Mouse (Mus musculus) C2C12 (cell line): Measurements from ENCODE around the gene Tmem52. TPM values are rescaled to one million over a fixed set of nuclear protein-coding genes. Genes with fewer than 3 reads are reported as not detected.

ENCODE experiments used
- H3K27me3 ChIP-seq: one replicate; pipeline ENCODE4 v1.6.1; 2011; ENCODE audit not compliant: control insufficient read depth, insufficient read depth, insufficient read length
- H3K36me3 ChIP-seq: one replicate; pipeline ENCODE4 v1.6.1; 2011; ENCODE audit not compliant: control insufficient read depth, insufficient read depth
- H3K4me3 ChIP-seq: one replicate; pipeline ENCODE4 v1.5.1; 2011; ENCODE audit warnings: mild to moderate bottlenecking, control low read depth; ENCODE audit not compliant: poor library complexity, insufficient read depth, severe bottlenecking
- H3K79me2 ChIP-seq: one replicate; pipeline ENCODE4 v1.6.1; 2011; ENCODE audit not compliant: control insufficient read depth, insufficient read depth
- H3K79me3 ChIP-seq: one replicate; pipeline ENCODE4 v1.6.1; 2011; ENCODE audit warnings: low read depth, control low read depth
- H3ac ChIP-seq: one replicate; pipeline ENCODE3; 2011; ENCODE audit warnings: low read depth; ENCODE audit not compliant: control insufficient read depth, insufficient read length
- CEBPB ChIP-seq: IDR thresholded peaks from one replicate; pipeline ENCODE4 v1.6.1; 2011; ENCODE audit warnings: low read depth, mild to moderate bottlenecking, control low read depth, moderate library complexity
- CTCF ChIP-seq: IDR thresholded peaks from one replicate; pipeline ENCODE4 v1.5.1; 2011; ENCODE audit not compliant: control insufficient read depth, insufficient read depth, insufficient read length
- FOSL1 ChIP-seq: IDR thresholded peaks from one replicate; pipeline ENCODE4 v1.8.0; 2011; ENCODE audit warnings: mild to moderate bottlenecking, low read length; ENCODE audit not compliant: poor library complexity, insufficient read depth, severe bottlenecking
- MAX ChIP-seq: IDR thresholded peaks from one replicate; pipeline ENCODE4 v1.6.1; 2011; ENCODE audit warnings: mild to moderate bottlenecking, control low read depth
- MYOD1 ChIP-seq: IDR thresholded peaks from one replicate; pipeline ENCODE4 v1.6.1; 2011; ENCODE audit warnings: low read depth; ENCODE audit not compliant: control insufficient read depth, insufficient read length
- MYOG ChIP-seq: IDR thresholded peaks from one replicate; pipeline ENCODE4 v1.6.1; 2011; ENCODE audit not compliant: control insufficient read depth, insufficient read length; ENCODE audit errors: extremely low read depth
- USF1 ChIP-seq: IDR thresholded peaks from one replicate; pipeline ENCODE4 v1.6.1; 2011; ENCODE audit warnings: low read depth, mild to moderate bottlenecking, control low read depth, moderate library complexity
- polyA plus RNA-seq: library from polyadenylated mRNA; unstranded; fragments of >200 nt; fragmentation: generic; extraction: Trizol; gene quantifications from one replicate; pipeline ENCODE4 v1.2.1, GENCODE M21; 2012; ENCODE audit warnings: missing spikeins

The Tmem52 gene
- polyA plus RNA-seq, 1 experiment: not detected

DNA sequence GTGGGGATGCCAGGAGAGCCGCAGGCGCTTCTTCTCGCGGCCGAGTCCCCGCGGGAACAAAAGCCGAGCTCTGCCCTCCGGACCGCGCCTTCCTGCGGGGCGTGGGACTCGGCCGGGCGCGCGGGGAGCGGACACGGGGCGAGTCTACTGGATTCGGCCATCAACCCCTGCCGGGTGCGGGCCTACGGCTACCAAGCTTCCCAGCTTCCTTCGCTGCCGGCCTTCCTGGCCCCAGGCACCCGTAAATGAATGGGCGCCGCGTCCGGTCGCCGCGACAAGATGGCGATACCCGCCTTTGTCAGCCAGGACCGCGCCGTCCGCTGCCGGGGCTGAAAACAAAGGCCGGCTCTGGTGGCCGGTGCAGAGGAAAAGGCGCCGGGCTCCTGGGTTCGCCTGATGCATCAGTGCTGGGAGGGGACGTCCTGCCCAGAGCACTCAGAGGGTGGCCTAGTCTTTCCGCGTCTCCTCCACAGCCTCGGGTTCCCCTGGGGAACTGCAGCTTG lies 23.3 kb downstream of the Tmem52 start:
- peaks cover 56% of the 10 kb centered on the region for H3K79me3 ChIP-seq
- peaks cover 63% of the 10 kb centered on the region for H3K79me2 ChIP-seq
- H3K4me3 ChIP-seq: peak overlapping the region; percentile 100
- H3K27me3 ChIP-seq: no peaks in the 10 kb centered on the region
- peak overlapping the region; percentile 99 for H3ac ChIP-seq
- TF ChIP-seq CTCF (no peak), MYOD1 (no peak), MYOG (no peak), USF1 (no peak), CEBPB (no peak), FOSL1 (no peak), MAX (no peak)
- peaks cover 11% of the 10 kb centered on the region for H3K36me3 ChIP-seq

DNA sequence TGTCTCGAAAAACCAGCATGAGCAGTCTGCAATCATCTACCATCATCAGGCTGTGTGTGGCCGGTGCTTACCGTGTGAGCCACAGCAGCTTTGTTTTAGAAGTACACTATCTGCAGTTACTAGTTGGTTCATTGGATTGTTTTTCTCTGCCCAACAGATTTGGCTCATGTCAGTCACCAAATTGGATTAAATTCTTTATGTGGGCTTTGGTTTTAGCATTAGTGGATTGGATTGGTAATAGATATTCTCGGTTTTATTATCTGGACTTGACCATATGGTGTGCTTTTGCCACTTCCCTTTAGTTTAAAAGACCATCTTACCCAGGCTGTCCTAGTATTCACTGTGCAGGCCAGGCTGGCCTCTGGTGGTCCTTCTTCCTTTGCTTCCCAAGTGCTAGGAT lies 26.0 kb downstream of the Tmem52 start:
- H3K36me3 ChIP-seq: peaks cover 13% of the 10 kb centered on the region
- H3K79me3 ChIP-seq: peaks cover 82% of the 10 kb centered on the region
- TF ChIP-seq CEBPB: no peak
- no peak for TF ChIP-seq FOSL1
- TF ChIP-seq USF1: no peak
- TF ChIP-seq MYOG: no peak
- no peak for TF ChIP-seq MYOD1
- TF ChIP-seq MAX: no peak
- TF ChIP-seq CTCF: no peak
- H3K79me2 ChIP-seq: peaks cover 91% of the 10 kb centered on the region
- no peak overlapping the region for H3K4me3 ChIP-seq
- no peak overlapping the region for H3ac ChIP-seq
- H3K27me3 ChIP-seq: no peaks in the 10 kb centered on the region

DNA sequence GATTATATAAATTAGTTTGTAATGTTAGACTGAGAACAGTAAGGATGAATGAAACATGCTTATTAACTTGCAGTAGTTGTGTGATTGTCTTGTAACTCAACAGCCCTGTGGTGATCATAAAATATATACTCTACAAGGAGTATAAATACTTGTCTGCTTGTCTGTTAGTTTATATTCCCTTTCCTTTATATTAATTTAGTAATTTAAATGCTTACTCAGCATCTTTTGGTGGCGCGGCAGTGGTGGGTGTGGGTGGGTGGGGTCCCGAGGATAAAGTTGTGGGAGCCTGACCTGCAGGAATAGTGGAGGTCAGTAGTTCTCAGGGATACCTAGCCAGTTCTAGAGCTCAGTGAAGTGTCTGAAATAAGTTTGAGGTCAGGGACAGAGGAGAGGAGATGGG lies 29.0 kb downstream of the Tmem52 start:
- H3K79me3 ChIP-seq: peaks cover 94% of the 10 kb centered on the region
- TF ChIP-seq FOSL1 (no peak), CTCF (no peak), MAX (no peak), CEBPB (no peak), USF1 (no peak), MYOD1 (no peak), MYOG (no peak)
- no peaks in the 10 kb centered on the region for H3K27me3 ChIP-seq
- H3K4me3 ChIP-seq: no peak overlapping the region
- peaks cover 18% of the 10 kb centered on the region for H3K36me3 ChIP-seq
- H3ac ChIP-seq: no peak overlapping the region
- H3K79me2 ChIP-seq: peaks cover 100% of the 10 kb centered on the region

DNA sequence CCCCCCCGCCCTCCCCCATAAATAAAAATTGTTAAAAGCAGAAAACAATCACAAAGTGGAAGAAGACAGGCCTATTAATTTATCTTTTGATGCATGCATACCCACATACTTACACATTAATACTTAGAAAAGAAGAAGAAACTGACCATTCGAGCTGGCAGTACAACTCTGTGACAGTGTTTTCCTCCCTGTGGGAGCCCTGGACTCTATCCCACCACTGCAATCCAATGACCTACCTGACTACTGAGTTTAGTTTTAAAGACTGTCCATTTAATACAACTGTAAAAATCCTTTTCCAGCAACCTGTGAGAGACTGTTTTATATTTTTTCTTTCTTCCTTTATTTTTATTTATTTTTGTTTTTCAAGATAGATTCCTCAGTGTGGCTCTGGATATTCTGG lies 32.2 kb downstream of the Tmem52 start:
- H3K36me3 ChIP-seq: peaks cover 21% of the 10 kb centered on the region
- H3K27me3 ChIP-seq: no peaks in the 10 kb centered on the region
- peaks cover 94% of the 10 kb centered on the region for H3K79me3 ChIP-seq
- no peak overlapping the region for H3ac ChIP-seq
- peaks cover 100% of the 10 kb centered on the region for H3K79me2 ChIP-seq
- H3K4me3 ChIP-seq: no peak overlapping the region
- TF ChIP-seq USF1 (no peak), MYOG (no peak), MAX (no peak), CEBPB (no peak), CTCF (no peak), FOSL1 (no peak), MYOD1 (no peak)

DNA sequence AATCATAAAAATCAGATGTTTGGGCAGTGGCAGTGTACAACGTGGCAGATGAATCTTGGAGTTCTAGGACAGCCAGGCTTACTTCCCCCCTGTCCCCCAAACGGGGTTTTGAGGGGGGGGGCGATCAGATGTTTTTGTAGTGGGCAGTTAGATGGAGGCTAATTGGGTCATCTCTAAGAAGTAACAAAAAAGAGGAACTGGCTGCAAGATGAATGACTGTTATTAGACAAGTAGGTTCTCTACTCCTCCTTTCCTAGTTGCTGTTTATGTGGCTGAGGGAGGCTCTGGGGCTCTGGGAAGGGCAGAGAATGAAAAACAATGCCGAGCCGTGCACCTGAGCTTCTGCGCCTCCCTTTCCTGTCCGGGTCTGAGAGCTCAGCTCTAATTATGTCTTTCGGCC lies 36.2 kb downstream of the Tmem52 start:
- no peak overlapping the region for H3ac ChIP-seq
- no peaks in the 10 kb centered on the region for H3K27me3 ChIP-seq
- H3K79me2 ChIP-seq: peaks cover 100% of the 10 kb centered on the region
- peaks cover 19% of the 10 kb centered on the region for H3K36me3 ChIP-seq
- peaks cover 98% of the 10 kb centered on the region for H3K79me3 ChIP-seq
- TF ChIP-seq CEBPB: no peak
- no peak for TF ChIP-seq CTCF
- no peak for TF ChIP-seq MYOD1
- TF ChIP-seq USF1: no peak
- TF ChIP-seq MYOG: no peak
- no peak for TF ChIP-seq FOSL1
- no peak for TF ChIP-seq MAX
- no peak overlapping the region for H3K4me3 ChIP-seq

DNA sequence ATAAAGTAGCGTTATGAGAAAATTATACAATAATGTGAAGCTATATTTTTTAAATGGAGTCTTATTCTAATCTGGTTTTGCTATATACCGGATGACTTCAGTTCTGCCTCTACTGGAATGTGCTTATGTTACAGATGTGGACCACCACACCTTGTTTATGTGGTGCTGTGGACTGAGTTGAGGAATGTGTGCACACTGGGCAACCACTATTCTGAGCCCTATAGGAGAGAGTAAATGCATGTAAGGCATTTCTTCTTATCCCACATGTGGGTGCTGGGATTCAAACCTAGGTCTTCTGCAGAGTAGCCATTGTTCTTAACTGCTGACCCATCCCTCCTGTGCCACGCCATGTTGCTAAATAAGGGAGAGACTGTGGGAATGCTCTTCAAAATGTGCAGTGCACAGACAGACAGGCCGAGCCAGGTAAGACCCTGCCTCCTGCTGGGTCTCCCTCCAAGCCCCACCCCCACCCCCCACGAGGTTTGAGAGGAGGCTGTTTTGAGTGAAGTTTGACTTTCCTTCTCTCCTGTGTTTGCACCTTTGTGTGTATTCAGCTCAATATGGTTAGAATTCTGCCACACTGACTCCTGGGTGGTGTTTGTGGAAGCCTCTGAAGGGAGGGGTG lies 36.9 kb downstream of the Tmem52 start:
- TF ChIP-seq FOSL1 (no peak), CEBPB (no peak), MYOG (no peak), MYOD1 (no peak), USF1 (no peak), CTCF (no peak), MAX (no peak)
- Histone ChIP-seq H3K4me3 (no peak overlapping the region), H3K36me3 (peaks cover 19% of the 10 kb centered on the region), H3K79me3 (peaks cover 98% of the 10 kb centered on the region), H3K27me3 (no peaks in the 10 kb centered on the region), H3ac (no peak overlapping the region), H3K79me2 (peaks cover 100% of the 10 kb centered on the region)
